Mouse (Mus musculus) G1E (cell line): ENCODE measurements around the gene Cutal.

Experiments used
- CTCF ChIP-seq: IDR thresholded peaks from 2 replicates; pipeline ENCODE4 v1.5.1; 2012; ENCODE audit warnings: low read depth, low read length, inconsistent platforms, mixed read lengths
- GATA1 ChIP-seq: IDR thresholded peaks from 2 replicates; pipeline ENCODE4 v1.6.1; 2012; ENCODE audit warnings: borderline replicate concordance, low read length, inconsistent platforms, mixed read lengths
- TAL1 ChIP-seq: conservative IDR thresholded peaks from 2 replicates; pipeline ENCODE4 v1.6.1; 2012; ENCODE audit warnings: low read depth, low read length, inconsistent platforms, mixed read lengths

GRCm38 (mm10) chr2:34827591-34827990, 46.6 kb upstream of the Cutal start:
- TF ChIP-seq TAL1 (no peak), CTCF (no peak), GATA1 (no peak)
